Mouse (Mus musculus) retina, postnatal 1 day (tissue): Measurements from ENCODE around the gene Lrrtm4.

Experiments used
- DNase-seq: peaks from one replicate; pipeline ENCODE4 v3.0.0-alpha.2; 2012

The Lrrtm4 gene

GRCm38 (mm10) chr6:80760641-80761204 lies 742.0 kb downstream of the Lrrtm4 start:
- DNase-seq: no peak

DNA sequence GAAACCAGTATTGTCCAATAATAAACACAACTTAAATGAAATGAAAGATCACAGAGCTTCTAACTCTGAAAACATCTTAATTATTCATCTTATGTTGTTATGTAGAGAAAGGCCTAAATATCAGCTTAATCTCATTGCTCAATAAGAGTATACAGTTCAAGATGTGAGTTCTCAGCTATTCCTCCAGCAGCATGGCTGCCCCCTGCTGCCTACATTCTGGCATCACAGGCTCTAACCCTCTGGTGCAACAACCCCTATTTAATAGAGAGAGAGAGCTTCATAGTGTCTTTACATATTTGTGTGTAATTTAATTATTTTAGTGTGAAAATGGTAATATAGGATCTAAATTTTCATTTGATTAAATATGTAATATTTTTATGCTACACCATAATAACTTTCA lies 767.6 kb downstream of the Lrrtm4 start:
- DNase-seq: peak; percentile 5

GRCm38 (mm10) chr6:80823753-80824152 lies 805.1 kb downstream of the Lrrtm4 start:
- no peak for DNase-seq

DNA sequence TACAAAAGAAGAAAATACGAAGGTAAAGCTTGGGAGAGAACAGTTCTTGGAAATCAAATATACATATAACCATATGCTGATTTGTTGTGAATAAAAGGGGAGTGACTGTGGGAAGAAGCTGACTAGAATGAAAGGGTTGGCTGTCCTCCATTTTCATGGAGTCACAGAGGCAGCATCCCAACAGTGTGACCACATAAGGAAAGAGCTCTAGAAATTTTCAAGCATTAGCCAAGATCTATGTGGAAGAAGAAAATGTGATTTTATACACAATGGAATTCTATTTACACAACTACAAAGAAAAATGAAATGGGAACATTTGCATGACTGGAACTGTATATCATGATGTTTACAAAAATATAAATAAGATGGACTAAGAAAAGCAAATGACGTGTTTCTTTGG lies 821.1 kb downstream of the Lrrtm4 start:
- DNase-seq: no peak

- peak; percentile 41 for DNase-seq
These were observed 826.6 kb downstream of the Lrrtm4 start for GRCm38 (mm10) chr6:80845294-80845693.

GRCm38 (mm10) chr6:80856910-80857543 lies 838.4 kb downstream of the Lrrtm4 start:
- peak; percentile 6 for DNase-seq
